Mouse (Mus musculus) heart, postnatal 36 days (tissue): ENCODE data around the gene Tmem87b. TPM values are rescaled to one million over a fixed set of nuclear protein-coding genes. Genes with fewer than 3 reads are reported as not detected.
A peak's percentile ranks its signal among the peaks of the same experiment; 100 is the strongest.

Experiments
- DNase-seq, 2 experiments: peaks; one replicate each; pipeline ENCODE4 v3.0.0; 2021 to 2022
- intact Hi-C: fragments of 180-260 bp; cut with DNase I; formaldehyde crosslinking; loops from one replicate; pipeline ENCODE4 v1.15.1; 2025
- total RNA-seq, 2 experiments: library from RNA; stranded (reverse); gene quantifications; 2 replicates each; pipeline ENCODE4 v1.2.3; 2021

Gene Tmem87b
- total RNA-seq, 2 experiments from 2014 or later: 20.2 to 25.1 TPM

DNA sequence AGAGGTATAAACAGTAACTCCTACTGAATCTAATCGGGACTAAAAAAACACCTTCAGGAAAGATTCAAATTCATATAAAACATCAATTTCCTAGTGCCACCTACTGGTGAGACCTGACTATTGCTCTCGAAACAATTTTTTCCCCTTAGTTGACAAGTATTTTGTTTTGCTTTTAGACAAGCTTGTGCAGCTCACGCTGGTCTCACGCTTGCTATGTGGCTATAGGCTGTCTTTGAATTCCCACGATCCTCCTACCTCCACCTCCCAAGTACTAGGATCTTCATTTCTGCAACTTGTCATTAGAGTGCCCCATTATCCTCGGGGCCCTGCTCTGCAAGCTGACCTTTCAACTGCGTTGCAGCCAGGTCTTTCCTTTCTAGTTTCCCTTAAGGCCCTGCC is 532 bp upstream of the Tmem87b start:
- DNase-seq: peak in 1 of 2 experiments; percentile 80
- intact Hi-C loops: loop anchor here (1.0 kb wide), 1 partner anchor 119 kb away; the partner anchor contains the start of gene Mertk

DNA sequence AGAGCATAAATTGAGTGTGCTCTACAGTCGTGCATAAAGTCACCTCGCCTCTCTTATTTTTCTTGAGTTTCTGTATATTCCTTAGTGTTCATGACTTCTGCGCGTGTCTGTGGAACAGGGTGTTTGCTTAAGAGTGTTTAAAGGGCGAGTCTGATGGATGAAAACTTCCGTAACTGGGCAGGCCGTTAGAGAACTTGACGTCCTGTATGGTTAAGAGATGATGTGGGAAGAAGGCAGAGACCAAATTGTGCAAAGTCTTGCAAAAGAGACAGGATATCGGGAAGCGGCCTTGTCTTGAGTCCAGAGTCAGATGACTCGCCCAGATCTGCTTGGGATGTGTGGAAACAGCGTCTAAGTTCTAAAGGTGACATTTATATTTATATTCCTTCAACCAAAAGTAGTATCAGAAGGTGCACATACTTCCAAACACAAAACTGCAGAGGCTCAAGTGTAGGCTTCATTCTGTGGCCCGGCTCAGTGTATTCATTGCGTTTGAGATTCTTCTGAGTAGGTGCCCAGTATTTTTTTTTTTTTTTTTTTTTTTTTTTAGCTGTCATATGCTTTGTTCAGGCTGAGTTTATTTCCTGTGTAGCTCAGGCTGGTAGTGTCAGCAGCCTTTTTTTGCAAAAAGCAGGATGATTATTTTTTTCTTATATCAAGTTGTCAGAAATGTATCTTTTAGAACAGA is 1.2 kb downstream of the Tmem87b start:
- intact Hi-C loops: no loop called here
- peak in 1 of 2 experiments; percentile 15 for DNase-seq

DNA sequence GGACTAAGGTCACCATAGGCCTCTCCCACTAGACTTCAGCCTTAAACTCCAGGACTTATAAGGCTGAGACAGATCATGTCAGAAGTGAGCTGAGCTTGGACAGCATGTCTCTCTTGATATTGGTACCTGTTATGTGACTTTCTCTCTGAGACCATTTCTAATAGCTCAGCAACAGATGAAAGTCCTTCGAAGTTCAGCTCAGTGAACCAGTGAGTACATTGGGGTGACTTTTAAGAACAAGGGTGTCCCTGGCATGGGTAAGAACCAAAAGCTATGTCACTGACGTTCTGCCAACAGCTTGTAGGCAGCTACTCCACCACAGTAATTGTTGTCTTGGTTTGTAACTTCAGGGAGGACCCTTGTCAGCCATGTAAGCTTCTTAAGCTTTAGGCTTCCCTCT is 2.7 kb downstream of the Tmem87b start:
- intact Hi-C loops: no loop called here
- DNase-seq: no peak

DNA sequence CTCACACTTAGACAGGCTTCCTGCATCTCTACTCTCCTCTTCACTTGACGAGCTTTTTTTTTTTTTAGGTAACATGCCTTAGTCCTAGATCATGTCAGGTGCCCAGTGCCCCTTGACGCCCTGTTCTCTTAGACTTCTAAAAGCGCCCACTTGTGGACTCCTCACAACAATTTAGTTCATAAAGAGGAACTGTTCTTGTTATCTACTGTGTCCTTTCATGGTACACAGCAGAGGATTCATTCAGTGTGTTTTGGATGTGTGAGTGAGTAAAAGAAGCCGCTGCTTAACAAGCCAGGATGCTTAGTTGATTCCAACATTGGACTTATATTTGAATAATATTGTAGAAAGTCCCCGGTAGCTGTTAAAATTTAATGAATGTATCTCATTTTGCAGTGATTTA is 6.0 kb downstream of the Tmem87b start:
- DNase-seq: no peak
- intact Hi-C loops: no loop called here

DNA sequence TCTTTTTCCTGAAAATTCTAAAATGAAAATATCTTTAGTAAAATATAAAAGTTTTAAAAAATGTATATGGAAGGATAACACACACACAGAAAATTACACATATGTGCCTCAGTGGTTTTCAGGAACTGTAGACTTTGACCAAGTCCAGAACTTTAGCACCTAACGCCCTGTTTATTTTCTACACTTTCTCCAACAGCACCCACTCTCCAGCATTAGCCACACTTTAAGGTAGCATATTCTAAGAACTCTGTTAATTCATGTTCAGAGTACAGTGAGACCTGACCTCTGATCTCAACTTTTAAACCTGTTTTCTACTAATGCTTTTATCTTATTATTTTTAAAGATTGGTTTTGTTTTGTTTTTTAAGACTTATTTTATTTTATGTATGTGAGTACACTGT is 9.9 kb downstream of the Tmem87b start:
- DNase-seq: no peak
- intact Hi-C loops: no loop called here

DNA sequence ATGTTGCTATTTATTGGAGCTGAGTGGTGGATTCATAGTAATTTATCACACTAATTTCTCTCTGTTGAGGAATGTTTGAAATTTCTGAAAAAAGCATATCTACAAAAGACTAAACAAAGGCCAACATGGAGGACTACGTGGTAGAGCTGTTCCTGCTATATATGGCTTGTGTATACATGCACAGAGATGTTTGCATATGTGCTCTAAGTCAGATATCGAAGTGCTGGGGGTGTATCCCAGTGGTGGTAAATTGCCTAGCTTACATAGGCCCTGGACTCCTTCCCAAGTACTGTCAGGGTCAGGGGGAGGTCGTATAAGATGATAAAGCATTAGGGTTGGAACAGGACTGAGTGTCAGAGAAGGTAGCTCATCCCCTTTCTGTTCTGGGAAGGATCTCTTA is 14.7 kb downstream of the Tmem87b start:
- intact Hi-C loops: no loop called here
- no peak for DNase-seq

DNA sequence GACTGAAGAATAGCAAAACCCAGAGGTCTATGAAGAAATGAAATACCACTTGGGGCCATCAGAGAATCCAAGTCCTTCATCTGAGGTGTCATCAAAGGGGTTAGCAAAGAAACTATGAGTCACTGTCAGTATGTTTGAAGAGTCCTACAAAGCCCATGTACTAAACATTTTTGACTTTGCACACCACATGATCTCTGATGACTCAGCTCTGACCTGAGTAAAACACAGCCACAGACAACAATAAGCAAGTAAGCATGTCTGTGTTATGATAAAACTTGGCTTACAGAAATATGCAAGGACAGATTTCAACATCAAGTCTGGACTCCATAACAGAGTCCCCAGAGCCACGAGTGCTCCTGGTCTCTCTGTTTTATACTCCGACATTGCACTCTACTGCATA is 15.1 kb downstream of the Tmem87b start:
- intact Hi-C loops: no loop called here
- DNase-seq: no peak

DNA sequence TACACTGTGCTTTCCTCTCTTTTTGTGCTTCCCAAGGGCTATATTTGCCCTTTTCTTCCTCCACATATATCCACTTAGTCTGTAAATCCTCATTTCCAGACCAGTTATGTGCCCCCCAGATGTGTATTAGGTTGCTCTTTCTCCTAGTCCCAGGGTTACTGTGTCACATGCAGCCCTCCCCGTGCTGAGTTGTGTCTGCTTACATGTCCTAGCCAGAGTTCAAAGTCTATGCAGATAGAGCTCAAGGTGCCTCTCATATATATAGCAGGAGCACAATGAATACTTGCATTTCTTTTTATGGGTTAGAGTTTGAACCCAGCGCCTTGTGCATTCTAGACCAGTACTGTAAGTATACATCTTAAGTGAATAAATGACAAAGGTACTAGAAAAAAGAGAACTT is 15.5 kb downstream of the Tmem87b start:
- no peak for DNase-seq
- intact Hi-C loops: no loop called here

DNA sequence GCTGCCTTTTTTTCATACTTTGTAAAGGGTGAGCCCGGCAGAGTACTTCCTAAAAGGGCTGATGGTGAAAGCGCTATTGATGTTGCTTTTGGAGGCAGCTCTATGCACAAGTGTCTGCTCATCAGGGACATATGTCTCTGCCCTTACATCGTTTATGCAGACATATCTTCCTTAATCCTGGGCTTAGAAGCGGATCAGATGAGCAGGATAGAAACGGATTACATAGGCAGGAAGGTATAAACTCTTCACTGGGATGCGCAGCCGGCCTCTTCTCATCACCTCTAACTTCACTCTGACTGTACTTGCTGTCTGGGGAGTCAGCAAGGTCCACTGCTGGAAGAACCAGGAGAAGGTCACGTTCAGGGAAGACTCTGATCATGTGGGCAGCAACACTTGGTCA is 19.6 kb downstream of the Tmem87b start:
- intact Hi-C loops: no loop called here
- DNase-seq: no peak

DNA sequence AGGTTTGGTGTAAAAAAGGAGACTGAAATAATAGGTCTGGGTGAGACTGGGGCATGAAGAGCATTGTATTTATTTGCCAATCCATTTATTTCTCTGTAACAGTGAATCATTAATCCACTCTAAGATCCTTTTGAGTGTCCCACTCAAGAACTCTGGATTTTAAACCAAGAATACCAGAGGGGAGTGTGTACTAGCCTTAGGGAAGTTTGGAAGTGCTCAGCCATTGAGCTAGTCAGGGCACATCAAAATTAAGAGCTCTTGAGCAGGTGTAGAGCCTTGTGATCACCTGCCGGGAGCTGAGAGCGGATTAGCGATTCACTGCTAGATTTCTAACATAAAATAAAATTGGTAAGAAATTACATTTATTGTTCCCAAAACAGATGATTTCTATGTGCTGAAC is 20.7 kb downstream of the Tmem87b start:
- intact Hi-C loops: no loop called here
- no peak for DNase-seq

DNA sequence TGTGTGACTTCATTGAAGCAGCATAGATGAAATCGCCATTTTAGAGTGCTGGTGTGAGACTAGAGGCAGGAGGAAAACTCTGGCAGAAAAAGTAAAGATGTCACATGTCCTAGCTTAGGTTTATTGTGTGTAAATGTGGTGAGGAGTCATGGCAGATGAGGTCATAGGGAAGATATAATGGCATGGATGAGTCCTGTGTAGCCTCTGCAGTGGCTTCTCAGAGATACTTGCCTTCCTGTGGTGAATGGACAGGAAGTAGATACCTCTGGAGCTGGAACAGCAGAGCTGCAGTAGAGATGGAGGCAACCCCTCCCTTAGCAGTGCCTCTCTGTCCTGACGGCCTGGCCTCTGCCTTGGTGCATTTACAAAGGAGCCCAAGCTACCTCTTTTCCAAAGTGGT is 21.6 kb downstream of the Tmem87b start:
- no peak for DNase-seq
- intact Hi-C loops: no loop called here

DNA sequence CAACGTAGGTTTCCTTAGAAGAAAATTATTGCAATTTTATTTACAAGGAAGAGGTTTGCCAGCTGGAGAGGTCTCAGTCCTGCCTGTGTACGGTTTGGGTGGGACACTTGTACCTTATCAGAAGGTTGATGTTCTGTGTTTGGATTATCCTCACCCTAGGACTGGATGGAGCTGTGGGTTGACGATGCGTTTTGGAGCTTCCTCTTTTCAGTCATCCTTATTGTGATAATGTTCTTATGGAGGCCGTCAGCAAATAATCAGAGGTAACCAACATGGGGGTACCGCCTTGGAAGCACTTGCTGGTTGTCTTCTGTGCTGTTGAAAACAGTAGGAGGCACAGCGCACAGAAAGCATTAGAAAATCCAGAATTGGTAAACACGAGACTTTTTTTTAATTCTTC is 24.5 kb downstream of the Tmem87b start:
- intact Hi-C loops: no loop called here

DNA sequence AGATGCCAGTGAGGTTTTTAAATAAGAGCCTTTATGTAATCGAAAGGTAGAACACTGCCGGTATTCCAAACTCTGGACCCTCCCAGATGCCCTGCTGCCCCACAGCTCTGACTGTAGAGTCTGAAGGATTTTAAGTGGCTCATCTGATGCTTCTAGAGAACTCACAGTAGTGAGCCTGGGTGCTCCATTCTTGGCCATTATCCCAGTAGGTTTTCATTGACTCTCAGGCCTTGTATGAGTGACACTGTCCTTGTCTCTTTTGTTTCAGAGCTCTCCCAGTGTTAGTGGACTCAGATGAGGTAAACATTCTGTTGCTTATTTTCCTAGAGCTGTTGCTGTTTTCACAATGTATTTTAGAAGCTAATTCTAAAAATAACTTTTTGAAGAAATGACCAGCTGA is 32.1 kb downstream of the Tmem87b start:
- DNase-seq: no peak
- intact Hi-C loops: no loop called here

More for the DNA sequence above, 24.5 kb downstream of the Tmem87b start:
- DNase-seq: no peak

DNA sequence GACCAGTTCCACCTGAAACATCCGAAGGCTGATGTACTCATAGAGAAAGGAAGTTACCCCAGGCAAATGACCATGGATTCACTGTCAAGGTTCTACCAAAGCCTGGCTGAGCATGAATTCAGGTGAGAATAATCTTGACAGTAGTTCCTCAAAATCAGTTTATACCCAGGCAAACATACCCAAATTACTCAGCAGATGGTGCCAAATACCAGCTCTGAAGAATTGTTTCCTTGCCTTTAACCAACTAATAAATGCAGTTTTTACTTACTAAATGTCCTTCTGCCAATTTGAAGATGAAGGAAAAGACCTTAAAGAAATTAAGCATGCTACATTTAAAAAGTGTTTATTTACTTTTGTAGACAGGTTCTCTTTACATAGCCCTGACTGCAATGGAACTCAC is 38.8 kb downstream of the Tmem87b start:
- intact Hi-C loops: no loop called here
- DNase-seq: no peak

DNA sequence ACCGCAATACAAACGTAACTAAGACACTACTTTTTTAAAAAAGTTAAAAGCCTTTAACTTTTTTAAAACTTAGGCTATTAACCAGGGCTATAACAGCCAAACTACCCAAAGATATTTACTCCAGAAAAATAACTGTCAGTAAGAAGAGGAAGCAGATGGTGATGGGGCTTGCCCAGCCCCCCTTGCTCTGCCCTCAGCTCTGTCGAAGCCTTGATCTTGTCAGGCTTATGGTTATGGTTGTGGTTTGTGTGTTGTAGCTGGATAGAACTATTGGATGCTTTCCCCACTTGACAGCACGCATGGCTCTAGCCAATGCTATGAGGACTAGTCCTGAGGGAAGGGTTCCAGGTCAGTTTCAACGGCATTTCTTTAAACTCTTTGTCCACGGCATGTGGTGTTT is 41.0 kb downstream of the Tmem87b start:
- DNase-seq: no peak
- intact Hi-C loops: no loop called here

DNA sequence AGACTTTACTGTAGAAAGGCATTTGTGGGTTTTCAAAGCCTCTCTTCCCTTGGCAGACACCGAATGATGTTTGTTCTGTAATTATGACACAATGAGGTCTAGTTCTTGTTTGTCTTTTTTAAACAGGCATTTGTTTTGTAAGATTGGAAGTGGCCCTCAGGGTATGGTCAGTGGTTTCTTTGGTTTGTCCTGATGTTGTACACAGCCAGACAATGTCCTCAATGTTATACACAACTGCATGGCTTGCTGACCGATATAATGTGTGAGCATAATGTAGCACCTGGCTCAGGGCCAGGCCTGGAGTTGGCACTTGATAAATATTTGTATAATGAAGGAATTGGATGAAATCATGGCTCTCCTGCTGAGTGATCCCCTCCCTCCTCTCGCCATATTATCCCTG is 41.9 kb downstream of the Tmem87b start:
- DNase-seq: no peak
- intact Hi-C loops: no loop called here

DNA sequence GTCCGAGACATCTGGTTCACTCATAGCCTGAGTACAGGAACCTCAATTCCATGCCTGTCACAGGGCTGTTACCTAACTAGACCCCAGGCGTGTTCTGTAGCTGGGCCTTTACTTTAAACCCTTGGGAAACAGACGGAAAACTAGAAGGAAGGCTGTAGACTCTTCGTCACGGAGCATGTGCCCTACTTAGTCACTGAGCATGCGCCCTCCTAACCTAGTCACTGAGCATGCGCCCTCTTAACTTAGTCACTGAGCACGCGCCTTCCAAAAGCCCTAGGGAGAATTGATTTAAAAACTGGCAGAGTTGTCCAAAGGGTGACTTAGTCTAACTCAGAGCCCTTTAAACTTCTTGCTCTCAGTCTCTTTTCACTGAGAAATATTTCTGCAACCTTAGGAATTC is 44.7 kb downstream of the Tmem87b start, which contains the start of gene Fbln7:
TSS of gene Fbln7 (plus strand) at position 346 of the 400 bp plus-strand sequence.
- intact Hi-C loops: no loop called here
- DNase-seq: no peak

DNA sequence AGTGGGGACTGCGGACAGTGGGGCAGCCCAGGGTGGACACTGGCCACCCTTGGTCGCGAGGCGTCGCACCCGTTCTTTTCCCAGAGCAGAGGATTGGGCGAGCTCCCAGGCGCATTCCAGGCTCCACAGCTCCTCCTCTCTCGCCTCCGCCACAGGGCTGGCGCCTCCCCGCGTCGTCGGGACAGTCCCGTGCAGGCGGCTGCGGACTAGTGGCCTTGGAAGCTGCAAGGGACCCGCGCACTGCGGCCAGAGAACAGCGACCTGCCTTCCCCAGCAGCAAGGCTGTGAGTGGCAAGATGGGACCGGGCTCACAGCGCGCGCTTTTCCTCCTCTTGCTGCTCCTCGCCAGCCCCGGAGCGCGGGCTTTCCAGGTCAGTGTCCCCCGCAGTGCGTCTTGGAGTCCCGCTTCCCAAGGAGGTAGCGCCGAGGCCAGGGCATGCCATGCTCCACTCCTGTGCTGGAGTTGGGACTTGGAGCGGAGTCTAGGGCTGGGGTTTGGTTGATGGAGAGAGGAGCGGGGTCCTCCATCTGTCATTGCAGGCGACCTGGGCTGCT is 45.9 kb downstream of the Tmem87b start:
- intact Hi-C loops: no loop called here
- peak; percentile 60 to 61 for DNase-seq

DNA sequence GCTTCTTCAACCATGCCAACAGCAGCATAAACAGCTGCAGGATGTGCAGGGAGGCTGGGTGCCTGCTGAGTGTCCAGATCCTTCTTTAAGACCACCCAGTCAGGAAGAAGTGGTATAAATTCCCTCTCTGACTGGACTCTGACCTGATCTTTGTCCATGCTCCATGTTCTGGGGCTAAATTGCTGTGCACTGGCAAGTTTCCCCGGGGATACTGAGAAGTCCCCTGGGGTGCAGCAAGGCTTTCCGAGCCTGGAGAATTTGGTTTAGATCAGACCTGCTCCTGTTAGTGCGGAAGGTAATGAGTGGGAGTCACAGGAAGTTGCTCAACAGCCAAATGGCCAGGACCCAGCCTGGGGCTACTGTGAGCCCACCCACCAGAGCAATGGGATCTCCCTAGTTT is 47.1 kb downstream of the Tmem87b start:
- no peak for DNase-seq
- intact Hi-C loops: no loop called here

DNA sequence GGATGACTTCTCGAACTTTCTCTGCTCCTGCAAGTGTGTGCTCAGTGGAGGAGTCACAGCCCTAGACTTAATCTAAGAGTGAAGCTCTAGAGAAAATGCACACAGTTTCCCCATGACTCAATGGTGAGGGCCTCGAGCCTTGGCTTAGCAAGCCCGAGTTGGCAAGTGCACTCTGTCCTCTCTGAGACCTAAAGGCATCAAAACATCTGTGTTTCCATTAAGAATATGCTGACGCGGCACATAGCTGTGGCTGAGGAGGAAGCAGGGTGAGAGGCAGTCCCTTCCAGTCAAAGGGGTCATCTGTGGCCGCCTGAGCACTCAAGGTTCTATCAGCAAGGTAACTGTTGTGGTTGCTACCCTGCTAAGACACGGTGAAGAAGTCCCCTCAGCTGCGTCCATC is 53.7 kb downstream of the Tmem87b start:
- no peak for DNase-seq
- intact Hi-C loops: no loop called here

DNA sequence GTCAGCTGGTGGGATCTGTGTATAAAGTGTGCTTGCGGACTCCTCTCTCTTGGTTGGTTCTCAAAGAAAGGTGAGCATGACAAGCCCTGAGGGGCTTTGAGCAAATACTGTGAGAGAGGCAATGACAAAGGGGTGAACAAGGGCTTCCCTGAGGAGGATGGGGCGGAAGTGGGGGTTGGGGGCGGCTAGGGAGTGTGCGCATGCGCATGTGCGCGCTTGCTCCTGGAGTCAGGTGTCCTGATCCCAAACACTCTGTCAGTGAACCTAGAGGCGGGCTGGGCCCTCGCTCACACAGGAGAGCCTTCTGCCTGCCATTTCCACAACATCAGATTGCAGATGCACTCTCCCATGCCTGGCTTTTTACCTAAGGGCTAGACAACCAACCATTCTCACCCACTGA is 54.3 kb downstream of the Tmem87b start:
- intact Hi-C loops: no loop called here
- DNase-seq: no peak

DNA sequence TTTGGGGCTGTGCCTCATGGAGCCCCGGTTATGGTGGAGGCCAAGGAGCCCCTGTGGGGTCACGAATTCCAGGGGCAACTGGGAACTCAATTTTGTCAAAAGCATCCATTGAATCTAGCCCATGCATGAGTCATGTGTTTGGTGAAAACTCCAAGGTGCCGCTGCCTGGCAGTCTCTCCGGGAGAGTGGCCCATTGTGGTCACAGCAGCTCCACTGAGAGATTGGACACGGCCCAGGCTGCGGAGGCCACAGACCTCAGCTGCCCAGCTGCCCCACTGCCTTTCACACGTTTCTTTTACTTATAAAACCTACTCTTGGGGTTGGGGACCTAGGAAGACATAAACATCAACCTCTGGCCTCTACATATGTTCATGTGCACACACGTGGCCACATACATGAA is 57.6 kb downstream of the Tmem87b start:
- no peak for DNase-seq
- intact Hi-C loops: no loop called here

DNA sequence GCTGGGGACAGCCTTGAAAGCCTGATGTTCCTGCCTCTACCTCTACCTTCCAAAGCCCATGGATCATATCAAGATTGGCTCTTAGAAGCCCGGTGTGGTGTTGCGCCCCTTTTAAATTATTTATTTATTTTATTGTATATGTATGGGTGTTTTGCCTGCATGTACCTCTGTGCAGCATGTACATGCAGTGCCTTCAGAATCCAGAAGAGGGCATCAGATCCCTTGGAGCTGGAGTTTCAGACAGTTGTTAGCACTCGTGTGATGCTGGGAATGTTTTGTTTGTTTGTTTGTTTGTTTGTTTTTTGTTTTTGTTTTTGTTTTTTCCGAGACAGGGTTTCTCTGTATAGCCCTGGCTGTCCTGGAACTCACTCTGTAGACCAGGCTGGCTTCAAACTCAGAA is 63.3 kb downstream of the Tmem87b start:
- no peak for DNase-seq
- intact Hi-C loops: no loop called here
